Mouse (Mus musculus): Measurements from ENCODE around the gene Elavl3.

GRCm38 (mm10) chr9:22001633-22002032, 50.2 kb downstream of the Elavl3 start:
- no peak for TF ChIP-seq CTCF (conservative IDR thresholded peaks at IDR 0.05; ENCODE audit: insufficient read depth, insufficient read length, low read depth, low read length)
- TF ChIP-seq POLR2A (IDR thresholded peaks at IDR 0.05; ENCODE audit: low read depth, low read length), result no peak

All from kidney, adult 2 months (tissue).